Mouse (Mus musculus) stomach, postnatal 0 days (tissue): ENCODE measurements around the gene Scp2.

Source experiments
- CTCF ChIP-seq: IDR thresholded peaks from 2 replicates; pipeline ENCODE4 v1.5.1; 2016; ENCODE audit warnings: antibody characterized with exemption, low read depth, mild to moderate bottlenecking, moderate library complexity
- EP300 ChIP-seq: optimal IDR thresholded peaks from 2 replicates; pipeline ENCODE3; 2016; ENCODE audit warnings: antibody characterized with exemption

GRCm38 (mm10) chr4:108068081-108068480, 76.7 kb downstream of the Scp2 start:
- TF ChIP-seq CTCF: no peak
- TF ChIP-seq EP300: no peak
